Mouse (Mus musculus) layer of hippocampus, adult 9-11 months (tissue): ENCODE measurements around the gene Ptar1.
"Not testable (repeated sequence)": the region's sequence is repeated elsewhere in the genome, so short reads cannot be mapped to it uniquely, and the experiment has no call there.

Source experiments
- DNase-seq: peaks from one replicate; pipeline ENCODE4 v3.0.0; 2022

Gene Ptar1

DNA sequence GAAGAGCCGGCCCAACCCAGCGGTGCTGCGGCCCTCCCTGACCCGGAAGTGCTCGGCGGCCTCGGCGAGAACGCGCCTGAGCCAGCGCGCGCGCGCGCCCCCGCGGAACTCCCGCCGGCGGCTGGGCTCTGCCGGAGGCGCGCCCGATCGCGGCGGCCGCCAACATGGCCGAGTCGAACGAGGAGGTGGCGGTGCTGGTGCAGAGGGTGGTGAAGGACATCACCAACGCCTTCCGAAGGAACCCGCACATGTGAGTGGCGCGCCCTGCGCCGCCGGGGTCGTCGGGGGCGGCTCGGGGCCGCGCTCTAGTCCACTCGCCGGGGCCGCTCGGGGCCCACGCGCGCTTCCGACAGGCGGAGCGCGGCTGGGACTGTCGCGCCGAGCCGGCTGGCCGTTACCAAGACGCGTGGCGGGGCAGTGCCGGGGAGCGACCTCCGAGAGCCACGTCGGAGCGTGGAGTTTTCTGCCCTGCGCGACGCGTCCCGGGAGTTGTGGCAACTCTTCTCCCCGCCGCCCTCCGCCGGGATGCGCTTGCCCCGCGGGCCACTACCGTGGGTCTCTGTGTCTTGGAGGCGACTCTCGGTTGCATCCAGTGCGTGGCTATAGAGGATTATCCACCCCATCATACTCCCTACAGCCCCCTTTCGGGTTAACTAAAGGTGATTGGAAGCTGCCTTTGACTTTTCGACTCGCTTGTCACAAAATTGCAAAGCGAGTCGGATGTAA, at the start of gene Ptar1:
Ptar1 (plus strand) TSS at position 134 of the 726 bp plus-strand sequence.
- DNase-seq: peak; percentile 83

DNA sequence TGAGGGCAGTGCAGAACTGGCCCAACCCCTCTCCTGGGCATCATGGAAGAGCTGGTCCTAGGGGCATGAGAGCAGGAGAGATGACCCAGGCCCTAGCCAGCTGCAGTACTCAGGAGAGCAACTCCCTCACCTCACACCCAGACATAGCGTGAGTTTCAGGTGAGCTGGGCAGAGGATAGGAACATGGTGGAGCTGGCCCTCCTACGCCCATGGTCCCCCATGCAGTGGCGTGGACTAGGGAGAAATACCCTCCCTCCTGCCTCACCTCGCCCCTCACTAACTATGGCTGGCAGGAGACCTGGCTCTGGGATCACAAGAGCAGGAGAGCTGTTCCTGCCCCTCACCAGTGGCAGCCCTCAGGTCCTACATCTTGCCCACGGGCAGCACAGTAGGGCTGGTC, 43.4 kb upstream of the Ptar1 start:
- no peak for DNase-seq

DNA sequence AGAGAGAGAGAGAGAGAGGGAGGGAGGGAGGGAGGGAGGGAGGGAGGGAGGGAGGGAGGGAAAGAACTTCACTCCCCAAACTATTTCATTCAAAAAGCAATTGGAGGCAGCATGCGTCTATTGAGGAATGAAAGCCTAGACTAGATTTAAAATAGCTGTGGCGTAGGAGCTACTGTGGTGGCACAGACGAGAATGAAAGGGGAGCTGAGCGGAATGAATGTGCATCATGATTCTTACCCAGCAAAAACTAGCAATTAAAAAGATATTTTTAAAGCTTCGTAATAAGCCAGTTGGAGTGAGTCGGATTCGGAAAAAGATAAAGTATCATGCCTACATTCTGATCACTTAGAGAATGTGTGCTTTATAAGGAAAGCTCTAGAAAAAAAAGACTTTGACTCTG, 41.9 kb upstream of the Ptar1 start:
- peak; percentile 35 for DNase-seq

DNA sequence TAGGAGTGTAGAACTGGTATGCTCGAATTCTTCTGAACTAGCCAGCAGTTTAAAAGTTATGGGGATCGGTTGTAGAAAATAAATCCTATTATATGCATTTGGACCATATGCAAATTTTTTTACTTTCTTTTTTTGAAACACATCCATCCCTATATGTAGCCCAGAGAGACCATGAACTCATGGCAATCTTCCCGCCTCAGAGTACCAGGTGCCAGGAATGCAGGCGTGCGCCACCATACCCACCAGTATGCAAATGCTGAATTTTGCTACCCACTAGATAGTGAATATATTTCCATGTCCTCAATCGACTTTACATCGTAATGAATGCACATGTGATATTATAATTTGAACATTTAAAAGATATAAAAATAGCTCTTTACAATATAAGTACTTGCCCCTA, 39.9 kb upstream of the Ptar1 start:
- no peak for DNase-seq

DNA sequence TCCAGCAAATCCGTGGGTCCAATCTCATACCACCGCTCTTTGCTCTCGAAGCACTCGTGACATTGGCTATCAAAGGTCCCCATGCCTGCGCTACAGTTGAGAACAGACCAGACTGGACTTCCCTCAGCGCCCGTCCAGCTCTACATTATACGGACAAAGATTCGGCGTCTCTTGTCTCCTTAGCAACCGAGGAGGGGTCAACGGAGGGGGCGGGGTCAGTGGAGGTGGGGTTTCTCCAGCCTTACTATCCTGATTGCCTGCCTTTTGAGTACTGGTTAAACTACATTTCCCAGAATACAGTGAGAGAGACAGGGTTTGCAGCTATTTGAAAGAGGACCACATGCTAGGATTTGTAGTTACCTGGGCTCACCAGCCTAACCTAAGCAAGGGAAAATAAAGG, 34.6 kb upstream of the Ptar1 start, which contains the start of gene 1700028P14Rik:
1700028P14Rik (minus strand) TSS at position 169 of the 400 bp plus-strand sequence.
- DNase-seq: peak; percentile 42

DNA sequence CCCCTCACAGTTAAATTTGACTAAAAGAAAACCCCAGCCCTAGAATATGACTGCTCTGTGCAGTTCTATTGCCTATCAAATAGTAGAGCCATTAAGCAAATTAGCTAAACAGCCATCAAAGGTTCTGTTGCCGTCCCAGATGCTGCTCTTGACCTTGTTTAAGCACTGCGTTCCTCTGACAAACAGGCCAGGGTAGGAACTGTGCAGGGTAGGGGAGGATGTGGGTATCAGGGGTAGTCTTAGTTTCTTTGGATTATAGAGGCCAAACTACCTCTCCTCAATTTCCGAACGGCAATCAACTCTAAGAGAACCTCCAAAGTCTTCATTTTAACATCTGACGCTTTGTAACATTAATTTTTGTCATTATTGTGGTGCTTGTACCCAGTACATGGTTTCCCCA, 34.1 kb upstream of the Ptar1 start:
- no peak for DNase-seq

DNA sequence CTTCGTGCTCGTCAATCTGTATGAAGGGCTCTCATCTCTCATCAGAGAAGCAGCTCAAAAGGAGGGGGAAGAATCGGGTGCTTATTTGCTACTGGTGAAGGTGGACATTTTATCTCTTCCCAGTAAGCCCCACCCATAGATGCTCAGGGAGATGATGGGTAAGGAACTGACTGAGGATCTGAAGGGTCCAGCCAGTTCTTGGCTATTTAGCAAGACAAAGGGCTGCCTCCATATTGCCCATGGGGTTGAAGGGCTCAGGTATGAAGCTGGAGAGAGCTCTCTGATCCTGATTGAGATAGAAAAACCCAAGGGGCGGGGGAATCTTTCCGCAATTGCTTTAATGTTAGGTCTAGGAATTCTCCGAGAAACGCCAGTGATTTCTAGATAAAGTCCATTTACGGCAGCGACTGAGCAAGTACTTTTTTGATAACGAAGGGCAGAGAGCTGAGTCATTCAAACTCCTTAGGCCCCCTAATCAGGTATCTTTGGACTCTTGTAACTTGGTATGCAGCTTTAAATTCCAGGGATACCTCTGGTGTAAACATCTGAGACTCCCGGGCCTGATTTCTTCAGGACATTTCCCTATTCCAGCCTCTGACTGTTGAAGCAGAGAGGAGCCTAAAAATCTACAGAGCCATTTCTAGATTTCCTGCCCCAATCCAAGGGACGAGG, 29.8 kb upstream of the Ptar1 start:
- DNase-seq: no peak

DNA sequence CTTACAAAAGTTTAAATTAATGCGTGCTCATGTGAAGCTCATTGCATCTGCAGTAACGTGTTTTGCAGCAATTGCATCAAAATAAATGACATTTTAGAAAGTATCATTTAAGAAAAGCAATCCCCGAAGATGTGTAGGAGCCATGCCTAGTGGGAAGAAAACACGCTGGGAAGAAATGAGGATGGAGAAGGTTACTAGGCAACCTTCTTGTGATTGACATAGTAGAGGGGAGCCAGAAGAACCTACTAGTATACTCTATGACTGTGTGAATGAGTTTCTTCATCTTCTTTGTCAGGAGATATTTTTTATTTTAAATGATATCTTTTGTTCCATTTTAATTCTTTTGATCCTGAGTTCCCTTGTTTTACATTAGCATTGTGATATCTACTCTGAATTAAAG, 28.9 kb upstream of the Ptar1 start:
- no peak for DNase-seq

DNA sequence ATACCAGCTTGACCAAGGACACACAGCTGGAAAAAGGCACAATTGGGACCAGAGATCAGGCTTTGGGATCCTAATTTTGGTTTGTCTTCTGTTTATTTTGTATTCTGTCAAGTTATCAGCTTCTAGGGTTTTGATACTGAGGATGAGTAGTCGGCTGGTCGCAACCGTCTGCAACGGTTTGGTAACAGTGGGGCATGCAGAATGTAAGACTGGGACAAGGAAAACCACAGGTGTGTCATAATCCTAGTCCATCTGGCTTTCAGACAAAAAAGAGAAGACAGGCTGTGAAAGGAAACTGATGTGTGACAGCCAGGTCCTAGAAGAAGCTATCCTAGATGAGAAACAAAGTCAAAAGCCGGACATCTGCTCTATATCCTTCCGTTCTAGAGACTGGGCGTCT, 23.1 kb upstream of the Ptar1 start:
- no peak for DNase-seq

DNA sequence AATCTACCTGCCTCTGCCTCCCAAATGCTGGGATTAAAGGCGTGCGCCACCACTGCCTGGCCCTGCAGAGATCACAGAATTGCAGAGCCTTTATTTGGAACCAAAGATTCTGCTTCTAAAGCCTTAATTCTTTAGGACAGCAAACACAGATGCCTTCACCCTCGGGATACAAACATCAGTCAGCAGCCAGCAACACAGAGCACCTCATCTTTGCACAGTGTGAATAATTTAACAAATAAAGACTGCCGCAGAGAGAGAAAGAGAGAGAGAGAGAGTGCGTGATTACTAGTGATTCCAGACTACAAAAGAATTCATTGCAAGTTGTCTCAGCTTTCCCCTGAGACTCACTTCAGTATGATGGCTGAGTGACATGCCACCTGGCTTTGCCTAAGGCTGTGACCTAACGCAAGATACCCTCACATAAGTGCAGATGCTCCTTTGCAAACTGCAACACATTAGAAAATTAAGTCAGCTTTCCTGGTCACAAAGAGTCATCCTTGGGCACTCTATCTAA, 19.0 kb upstream of the Ptar1 start:
- no peak for DNase-seq

DNA sequence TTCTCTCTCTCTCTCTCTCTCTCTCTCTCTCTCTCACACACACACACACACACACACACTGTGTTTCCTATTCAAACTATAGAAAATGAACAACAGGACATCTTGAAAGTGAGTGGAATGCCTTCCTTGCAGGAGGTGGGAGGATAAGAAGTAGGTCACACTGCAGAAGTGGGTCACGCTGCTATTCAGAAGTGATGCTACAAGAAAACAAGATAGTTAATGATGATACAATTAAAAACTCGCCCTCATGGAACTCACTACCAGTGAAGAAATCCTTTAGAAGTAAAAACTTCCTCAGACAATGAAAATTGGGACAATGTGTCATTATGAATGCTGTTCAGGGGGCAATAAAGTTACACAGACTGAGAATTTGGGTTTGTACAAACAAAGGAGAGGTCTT, 14.2 kb upstream of the Ptar1 start:
- DNase-seq: no peak

DNA sequence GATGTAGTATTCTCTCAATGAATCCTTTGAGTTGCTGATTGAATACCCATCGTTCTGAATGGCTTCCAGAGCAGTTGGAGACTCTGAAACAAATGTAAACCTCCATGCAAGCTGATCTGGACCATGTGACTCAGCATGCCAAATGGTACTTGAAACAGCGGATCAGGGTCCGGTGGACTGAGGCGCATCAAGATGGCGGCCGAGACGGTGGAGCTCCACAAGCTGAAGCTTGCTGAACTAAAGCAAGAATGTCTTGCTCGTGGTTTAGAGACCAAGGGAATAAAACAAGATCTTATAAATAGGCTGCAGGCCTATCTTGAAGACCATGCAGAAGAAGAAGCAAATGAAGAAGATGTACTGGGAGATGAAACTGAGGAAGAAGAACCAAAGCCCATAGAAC, 11.6 kb upstream of the Ptar1 start:
- not testable (repeated sequence) for DNase-seq

DNA sequence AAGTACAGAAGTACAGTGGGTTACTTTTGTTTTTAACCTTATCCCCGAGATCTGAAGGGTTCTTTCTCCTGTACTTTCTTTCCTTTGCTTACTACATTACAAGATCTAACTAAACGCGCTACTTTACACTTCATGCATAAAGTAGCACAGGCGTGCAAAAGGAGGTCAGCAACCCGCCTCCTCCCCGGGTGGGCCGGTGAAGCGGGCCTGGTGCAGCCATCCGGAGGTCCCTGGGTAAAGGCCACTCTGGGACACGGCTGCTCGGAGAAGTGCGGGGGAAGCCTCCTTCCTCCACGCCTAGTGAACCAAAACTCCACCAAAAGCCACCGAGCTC, 300 bp upstream of the Ptar1 start:
- no peak for DNase-seq

DNA sequence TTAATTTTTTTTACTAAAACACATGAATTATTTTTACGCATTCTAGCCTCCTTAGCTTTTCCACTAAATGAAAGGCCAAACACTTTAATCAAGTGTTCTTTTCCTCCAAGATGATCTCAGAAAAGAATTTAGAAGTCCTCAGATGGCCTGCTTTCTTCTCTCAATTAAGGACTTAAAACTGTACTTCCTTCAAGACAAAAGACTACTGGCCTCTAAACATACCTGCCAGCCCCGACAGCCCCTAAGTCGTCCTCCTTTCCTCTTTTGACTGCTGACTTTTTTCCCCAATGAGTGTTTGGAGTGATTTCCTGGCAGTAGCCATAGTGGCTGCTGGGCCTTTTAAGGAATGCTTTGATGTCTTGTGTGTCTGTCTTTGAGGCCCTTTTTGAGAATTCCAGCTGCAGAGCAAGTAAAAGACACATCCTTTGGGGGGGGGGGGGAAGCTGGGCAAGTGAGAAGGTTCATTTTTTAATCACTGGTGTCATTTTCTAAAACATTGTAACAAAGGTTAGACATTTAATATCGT, 1.3 kb downstream of the Ptar1 start:
- no peak for DNase-seq

DNA sequence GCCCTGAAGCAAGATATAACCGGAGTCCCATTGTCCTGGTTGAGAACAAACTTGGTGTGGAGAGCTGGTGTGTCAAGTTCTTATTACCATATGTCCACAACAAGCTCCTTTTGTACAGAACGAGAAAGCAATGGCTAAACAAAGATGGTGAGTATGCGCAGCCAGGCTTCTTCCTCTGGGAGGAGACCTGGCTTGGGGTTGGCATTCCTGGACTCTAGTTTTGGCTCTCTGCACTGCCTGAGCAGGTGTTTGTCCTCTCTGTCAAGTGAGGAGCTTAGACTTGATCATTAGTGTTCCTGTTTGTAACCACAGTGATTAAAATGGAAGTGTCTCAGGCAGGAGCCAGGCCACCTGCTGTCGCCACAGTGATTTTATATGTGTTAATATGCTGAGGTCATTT, 7.1 kb downstream of the Ptar1 start:
- no peak for DNase-seq

DNA sequence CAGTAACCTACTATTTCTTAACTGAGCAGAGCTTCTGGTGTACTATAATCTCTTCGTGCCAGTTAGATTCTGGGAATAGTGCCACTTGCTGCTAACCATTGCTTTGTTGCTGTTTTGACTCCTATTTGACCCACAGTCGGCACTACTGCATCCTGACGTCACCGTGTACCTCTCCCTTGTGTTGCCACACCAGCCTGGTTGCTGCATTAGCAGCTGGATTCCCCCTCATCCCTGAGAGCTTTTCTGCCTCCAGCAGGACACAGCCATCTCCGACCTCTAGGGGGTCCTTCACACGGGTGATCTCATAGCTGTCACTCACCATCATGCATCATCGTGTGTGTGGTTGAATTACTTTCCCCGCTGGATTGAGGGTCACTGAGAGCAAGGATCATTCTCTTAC, 10.6 kb downstream of the Ptar1 start:
- DNase-seq: no peak

DNA sequence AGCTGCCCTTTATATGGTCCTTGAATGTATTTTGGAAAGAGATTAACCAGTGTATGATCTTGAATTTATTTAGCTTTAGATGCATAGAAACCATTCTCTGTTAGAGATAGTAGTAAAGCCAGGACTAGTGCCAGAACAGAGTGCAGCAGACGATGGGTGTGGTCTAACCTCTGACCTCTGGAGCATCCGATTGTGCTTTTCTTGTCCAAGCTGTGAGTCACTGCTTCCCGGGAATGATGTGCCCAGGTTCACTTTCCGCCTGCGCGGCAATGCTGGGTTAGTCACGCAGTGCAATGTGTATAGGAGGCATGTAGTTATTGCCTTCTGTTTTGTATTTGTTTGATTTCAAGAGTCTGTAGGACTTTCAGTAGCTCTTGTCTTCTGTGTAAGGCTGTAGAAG, 11.1 kb downstream of the Ptar1 start:
- DNase-seq: no peak

DNA sequence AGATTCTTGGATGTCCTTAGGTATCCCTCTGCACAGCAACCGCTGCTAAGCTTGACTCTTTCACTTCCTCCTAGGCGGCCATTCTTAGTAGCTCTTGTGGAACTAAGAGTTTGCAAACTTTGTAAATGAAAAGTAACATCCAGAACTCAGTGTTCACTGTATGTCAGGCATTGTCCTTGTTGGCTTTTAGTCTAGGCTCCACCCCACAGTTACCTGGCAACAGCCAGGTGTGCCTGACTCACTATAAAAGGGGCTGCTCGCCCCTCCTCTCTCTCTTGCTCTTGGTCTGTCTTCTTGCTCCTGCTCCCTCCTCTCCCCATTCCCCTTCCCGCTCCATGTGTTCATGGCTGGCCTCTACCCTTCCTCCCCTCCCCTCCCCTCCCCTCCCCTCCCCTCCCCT, 11.9 kb downstream of the Ptar1 start:
- no peak for DNase-seq

DNA sequence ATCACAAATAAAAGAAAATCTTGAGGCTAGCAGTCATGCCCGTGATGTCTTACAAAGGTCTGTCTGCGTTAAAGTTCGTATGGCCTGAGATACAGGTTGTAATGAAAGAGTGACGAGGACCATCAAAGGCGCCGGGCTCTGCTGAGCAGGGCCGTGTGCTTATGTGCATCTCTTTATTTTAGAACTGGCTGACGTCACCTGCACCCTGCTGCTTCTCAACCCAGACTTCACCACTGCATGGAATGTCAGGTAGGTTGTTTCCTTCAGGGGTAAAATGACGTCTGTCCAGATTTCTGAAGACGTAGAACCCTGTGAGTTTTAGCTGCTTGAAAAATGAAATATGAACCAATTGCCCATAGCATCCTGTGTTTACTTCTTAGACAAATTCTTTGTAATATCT, 15.7 kb downstream of the Ptar1 start:
- no peak for DNase-seq

DNA sequence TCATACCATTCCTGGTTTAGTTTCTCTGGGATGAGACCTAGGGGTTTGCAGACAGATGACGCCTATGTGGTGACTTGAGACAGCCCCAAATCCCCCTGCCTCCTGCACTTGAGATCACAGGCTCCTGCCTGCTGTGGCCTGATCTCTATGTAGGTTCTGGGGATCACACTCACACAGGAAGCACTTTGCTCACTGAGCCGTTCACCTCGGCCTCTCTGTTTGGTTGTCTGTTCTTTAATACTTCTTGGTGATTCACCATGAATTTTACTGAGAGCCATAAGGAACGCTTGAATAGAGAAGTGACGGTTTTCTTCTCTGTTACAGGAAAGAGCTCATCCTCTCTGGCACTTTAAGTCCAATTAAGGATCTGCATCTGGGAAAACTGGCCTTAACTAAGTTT, 18.2 kb downstream of the Ptar1 start:
- no peak for DNase-seq

DNA sequence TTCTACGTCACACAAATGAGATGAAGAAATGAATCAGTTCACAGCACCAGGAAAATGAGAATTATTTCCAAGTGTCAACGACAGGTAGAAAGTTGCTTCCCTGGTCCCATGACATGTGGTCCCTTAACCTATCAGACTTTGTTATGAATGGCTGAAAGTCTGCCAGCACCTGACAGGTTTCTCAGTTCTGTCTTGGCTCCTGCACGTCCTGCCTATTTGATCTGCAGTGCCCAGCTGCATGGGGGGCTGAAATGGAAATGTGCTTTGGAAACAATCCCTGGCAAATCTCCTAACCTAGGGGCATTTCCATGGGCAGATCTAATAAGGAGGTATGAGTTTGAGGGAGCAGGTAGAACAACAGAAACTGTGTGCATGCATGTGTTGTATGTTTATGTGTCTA, 59.3 kb downstream of the Ptar1 start:
- no peak for DNase-seq

DNA sequence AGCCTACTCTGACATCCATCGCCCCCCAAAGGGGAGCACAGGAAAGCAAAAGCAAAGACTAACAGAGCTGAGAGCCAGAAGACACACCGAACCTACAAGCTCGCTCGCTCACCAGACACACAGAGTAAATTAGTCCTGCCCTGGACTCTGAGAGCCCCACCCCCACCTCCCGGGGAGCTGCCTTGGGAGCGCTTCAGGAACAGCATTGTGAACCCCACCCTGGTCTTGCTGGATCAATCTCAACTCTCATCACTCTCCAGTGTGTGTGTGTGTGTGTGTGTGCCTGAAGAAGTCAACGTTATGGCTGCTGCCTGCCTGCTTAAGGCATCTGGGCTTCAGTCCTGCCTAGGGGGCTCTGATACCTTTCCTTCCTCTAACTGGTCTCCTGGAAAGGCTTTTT, 69.8 kb downstream of the Ptar1 start:
- no peak for DNase-seq

DNA sequence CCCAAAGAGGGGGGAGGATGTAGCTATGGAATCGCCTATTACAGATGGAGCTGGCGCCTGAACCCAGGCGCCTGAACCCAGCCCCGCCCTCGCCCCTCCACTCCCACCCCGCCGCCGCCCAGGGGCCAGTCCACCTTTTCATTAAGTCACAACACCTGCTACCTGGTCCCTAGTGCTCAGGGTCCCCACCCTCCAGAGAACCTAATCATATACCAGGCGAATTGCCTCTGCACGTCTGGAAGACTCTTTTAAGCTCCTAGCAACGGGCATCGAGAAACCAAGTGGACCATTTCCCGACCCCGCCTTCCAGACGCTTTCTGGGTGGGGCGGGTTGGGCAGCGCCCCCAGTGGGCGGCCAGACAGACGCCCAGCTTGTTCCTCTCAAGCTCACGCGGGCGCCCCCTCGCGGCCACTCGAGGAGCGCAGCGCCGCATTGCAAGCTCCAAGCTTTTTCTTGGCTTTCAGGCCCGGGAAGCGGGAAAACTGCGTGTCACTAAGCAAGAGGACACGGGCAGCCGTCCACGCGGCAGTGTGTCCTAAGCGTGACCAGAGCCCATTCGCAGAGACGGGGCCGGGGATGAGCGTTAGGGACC, 70.8 kb downstream of the Ptar1 start:
- DNase-seq: peak; percentile 95
